In genomic region chr11:5214483-5215040, GRCm38 (mm10) we compare ENCODE assay signal across 25 mouse cellular contexts. TPM values are rescaled to one million over a fixed set of nuclear protein-coding genes. Genes with fewer than 3 reads are reported as not detected.
DNase-seq lines count a peak whose midpoint lies in the region; ATAC-seq and TF ChIP-seq lines count a peak whose summit lies in the region.
"Had no signal": no experiment of that assay in that cellular context is flagged by ENCODE, and none has a peak within 500 bp of the region (broad histone marks: within the 10 kb centered on the region; RNA-seq: fewer than 3 reads in every experiment).

No protein-coding gene starts in this region.

- H3K9me3 ChIP-seq in megakaryocyte, embryonic 14.5 days, result no peaks in the 10 kb centered on the region
- H3K9me3 ChIP-seq in hindbrain, embryonic 13.5 days, result no peaks in the 10 kb centered on the region
- H3K9me3 ChIP-seq: forebrain, embryonic 10.5 days; forebrain, embryonic 13.5 days; heart, embryonic 12.5 days; heart, embryonic 15.5 days; hindbrain, embryonic 15.5 days had no signal

- no peak overlapping the region for H3K9ac ChIP-seq in hindbrain, embryonic 13.5 days
- H3K9ac ChIP-seq: forebrain, embryonic 13.5 days; forebrain, postnatal 0 days; heart, embryonic 12.5 days; heart, embryonic 15.5 days; hindbrain, embryonic 15.5 days had no signal

- no peak for TF ChIP-seq POLR2A in thymus, adult 2 months (IDR thresholded peaks at IDR 0.05; ENCODE audit: control insufficient read depth, extremely low read depth, insufficient read depth, low read length, poor library complexity)

- no peak for TF ChIP-seq CTCF in thymus, adult 2 months (IDR thresholded peaks at IDR 0.05; ENCODE audit: borderline replicate concordance, control insufficient read depth, extremely low read depth, insufficient read depth, low read length, poor library complexity)

- ATAC-seq in granulocyte monocyte progenitor cell, adult 5-6 weeks (replicated peaks; ENCODE audit: poor library complexity, severe bottlenecking), result peak; percentile 75
- no peak for ATAC-seq in hindbrain, embryonic 13.5 days (ENCODE audit: low FRiP score)
- ATAC-seq: CD4-positive, CD25-positive, alpha-beta regulatory T cell, adult 4 months; forebrain, embryonic 13.5 days; forebrain, postnatal 0 days had no signal

- 58% methylated on average over 6 of the region's 6 CpGs for WGBS in thymus, adult 2 months
- WGBS in hindbrain, embryonic 13.5 days, result 93% methylated on average over 6 of the region's 6 CpGs

- peaks cover 36% of the 10 kb centered on the region for H3K4me1 ChIP-seq in thymus, adult 2 months (replicated peaks; ENCODE audit: control insufficient read depth, insufficient read depth, low read length)
- H3K4me1 ChIP-seq in megakaryocyte, embryonic 14.5 days, result peaks cover 57% of the 10 kb centered on the region
- H3K4me1 ChIP-seq in hindbrain, embryonic 13.5 days (replicated peaks), result no peaks in the 10 kb centered on the region
- H3K4me1 ChIP-seq: hindbrain, embryonic 15.5 days had no signal

- no peaks in the 10 kb centered on the region for H3K27me3 ChIP-seq in thymus, adult 2 months (ENCODE audit: control insufficient read depth, insufficient read depth, low read length)
- H3K27me3 ChIP-seq in megakaryocyte, embryonic 14.5 days (replicated peaks), result no peaks in the 10 kb centered on the region
- no peaks in the 10 kb centered on the region for H3K27me3 ChIP-seq in hindbrain, embryonic 13.5 days
- H3K27me3 ChIP-seq: forebrain, embryonic 13.5 days; heart, embryonic 12.5 days; heart, embryonic 15.5 days; hindbrain, embryonic 15.5 days had no signal

- no peak for DNase-seq in thymus, adult 2 months
- DNase-seq in thymus, postnatal 14 days, result no peak
- DNase-seq in naive thymus-derived CD4-positive, alpha-beta T cell, adult 2 months (ENCODE audit: low read depth), result peak; percentile 31
- DNase-seq in spleen, postnatal 10 days (ENCODE audit: low spot score in 2 of 2), result no peak
- DNase-seq in heart, postnatal 4 days, result no peak
- DNase-seq: adrenal gland, adult 2 months; adrenal gland, postnatal 14 days; cerebellum, adult 11-12 months; cerebellum, adult 8-10 months; cerebellum, postnatal 10 days; cerebellum, postnatal 36 days; forebrain, postnatal 0 days; gastrocnemius, adult 2 months; gastrocnemius, postnatal 14 days; heart, adult 18-20 months; heart, postnatal 10 days had no signal

- no peak overlapping the region for H3K4me2 ChIP-seq in hindbrain, embryonic 13.5 days
- H3K4me2 ChIP-seq: forebrain, embryonic 13.5 days; heart, embryonic 12.5 days; heart, embryonic 15.5 days; hindbrain, embryonic 15.5 days had no signal

- no peak overlapping the region for H3K4me3 ChIP-seq in thymus, adult 2 months (ENCODE audit: control insufficient read depth, insufficient read depth, low read length)
- peak overlapping the region; percentile 84 for H3K4me3 ChIP-seq in megakaryocyte, embryonic 14.5 days (replicated peaks)
- H3K4me3 ChIP-seq in hindbrain, embryonic 13.5 days, result no peak overlapping the region
- H3K4me3 ChIP-seq: forebrain, embryonic 10.5 days; forebrain, embryonic 13.5 days; gastrocnemius, adult 2 months; heart, embryonic 12.5 days; heart, embryonic 15.5 days; hindbrain, embryonic 15.5 days had no signal

- peaks cover 35% of the 10 kb centered on the region for H3K36me3 ChIP-seq in thymus, adult 2 months (ENCODE audit: control insufficient read depth, insufficient read depth, low read length)
- H3K36me3 ChIP-seq in megakaryocyte, embryonic 14.5 days (replicated peaks; ENCODE audit: low read length), result peaks cover 5% of the 10 kb centered on the region
- H3K36me3 ChIP-seq in hindbrain, embryonic 13.5 days, result peaks cover 3% of the 10 kb centered on the region
- H3K36me3 ChIP-seq: hindbrain, embryonic 15.5 days had no signal

- peak overlapping the region; percentile 83 for H3K27ac ChIP-seq in thymus, adult 2 months (ENCODE audit: control insufficient read depth, insufficient read depth, low read length)
- no peak overlapping the region for H3K27ac ChIP-seq in hindbrain, embryonic 13.5 days
- H3K27ac ChIP-seq: forebrain, embryonic 10.5 days; forebrain, embryonic 13.5 days; gastrocnemius, adult 2 months; heart, embryonic 15.5 days; hindbrain, embryonic 15.5 days had no signal

RNA-seq across cellular contexts. Expression of gene Kremen1, which starts 46.8 kb away (rescaled TPM):
- polyA plus RNA-seq in thymus, adult 2 months (2012; rRNA removed), result 170 and 197 TPM in 2 replicates
- total RNA-seq in granulocyte monocyte progenitor cell, adult 5-6 weeks (2014; fragmentation: Nextera tagmentation), result 4.1 and 6.8 TPM in 2 replicates
- 1.9 and 2.1 TPM in 2 replicates for total RNA-seq in granulocyte monocyte progenitor cell, adult 5-6 weeks (2017)
- polyA plus RNA-seq in megakaryocyte, embryonic 14.5 days (2012; ENCODE audit: insufficient read depth, low replicate concordance), result 3.7 and 7.2 TPM in 2 replicates
- polyA plus RNA-seq in hindbrain, embryonic 13.5 days (2015; fragmentation: Nextera tagmentation; extraction: Ambion mirVana), result 6.5 and 7.5 TPM in 2 replicates
- total RNA-seq in heart, postnatal 4 days (2021), result 10 to 100 TPM; 75.7 to 76.7 TPM

Comparison
In these comparisons a context has a peak if more than half of its experiments do, and no peak if none do; other contexts are left out.
1. RNA of gene Kremen1, which starts 46.8 kb away (polyA plus RNA-seq): 170 to 197 TPM in thymus, adult 2 months; 6.5 to 7.5 TPM in hindbrain, embryonic 13.5 days and 3.7 to 7.2 TPM in megakaryocyte, embryonic 14.5 days; every median in the first group is over 10 times any median in the second.